Mouse (Mus musculus): ENCODE measurements around the gene Noxo1. TPM values are rescaled to one million over a fixed set of nuclear protein-coding genes. Genes with fewer than 3 reads are reported as not detected.
A peak's percentile ranks its signal among the peaks of the same experiment; 100 is the strongest.

Noxo1 gene
- polyA plus RNA-seq, 1 experiment from 2014 or later = 1.8 TPM

DNA sequence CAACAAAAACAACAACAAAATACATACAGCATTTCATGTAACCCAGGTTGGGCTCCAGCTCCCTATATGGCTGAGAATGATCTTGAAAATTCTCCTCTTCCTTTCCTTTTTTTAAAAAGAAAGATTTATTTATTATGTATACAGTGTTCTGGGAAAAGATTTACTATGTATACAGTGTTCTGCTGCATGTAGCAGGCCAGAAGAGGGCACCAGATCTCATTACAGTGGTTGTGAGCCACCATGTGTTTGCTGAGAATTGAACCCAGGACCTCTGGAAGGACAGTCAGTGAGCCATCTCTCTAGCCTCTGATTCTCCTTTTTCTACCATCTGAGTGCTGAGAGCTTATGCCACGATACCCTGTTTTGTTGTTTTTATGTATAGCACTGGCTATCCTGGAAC lies 38.5 kb downstream of the Noxo1 start:
- H3K9me3 ChIP-seq = no peaks in the 10 kb centered on the region
- ATAC-seq (ENCODE audit: insufficient number of reproducible peaks, low FRiP score, low TSS enrichment, low read depth) = no peak
- H3K27ac ChIP-seq = no peak overlapping the region
- no peak overlapping the region for H3K4me3 ChIP-seq
- H3K4me2 ChIP-seq = no peak overlapping the region
- H3K36me3 ChIP-seq = peaks cover 2% of the 10 kb centered on the region; the same call in 1 of the 2 replicates
- H3K27me3 ChIP-seq = no peaks in the 10 kb centered on the region
- WGBS = 86% methylated on average over 1 of the region's 1 CpGs
- H3K4me1 ChIP-seq = peaks cover 15% of the 10 kb centered on the region
- H3K9ac ChIP-seq = no peak overlapping the region

DNA sequence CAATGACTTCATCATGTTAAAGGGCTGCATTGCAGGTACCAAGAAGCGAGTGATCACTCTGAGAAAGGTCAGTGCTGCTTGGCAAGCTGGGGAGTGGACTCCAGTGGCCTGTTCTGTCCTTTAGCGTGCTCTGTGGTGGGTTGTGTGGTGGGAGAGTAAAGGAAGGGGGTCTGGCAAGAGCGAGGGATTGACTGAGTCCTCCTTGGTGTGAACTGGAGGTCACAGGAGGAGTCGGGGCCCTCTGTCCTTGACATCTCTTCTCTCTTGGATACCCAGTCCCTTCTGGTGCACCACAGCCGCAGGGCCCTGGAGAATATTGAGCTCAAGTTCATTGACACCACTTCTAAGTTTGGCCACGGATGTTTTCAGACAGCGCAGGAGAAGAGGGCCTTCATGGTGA lies 39.4 kb downstream of the Noxo1 start:
- Histone ChIP-seq H3K9me3 (no peaks in the 10 kb centered on the region), H3K9ac (no peak overlapping the region), H3K4me1 (peaks cover 15% of the 10 kb centered on the region), H3K36me3 (peaks cover 9% of the 10 kb centered on the region), H3K4me2 (no peak overlapping the region), H3K4me3 (no peak overlapping the region), H3K27me3 (no peaks in the 10 kb centered on the region), H3K27ac (no peak overlapping the region)
- WGBS = 89% methylated on average over 7 of the region's 7 CpGs
- no peak for ATAC-seq (ENCODE audit: insufficient number of reproducible peaks, low FRiP score, low TSS enrichment, low read depth)

DNA sequence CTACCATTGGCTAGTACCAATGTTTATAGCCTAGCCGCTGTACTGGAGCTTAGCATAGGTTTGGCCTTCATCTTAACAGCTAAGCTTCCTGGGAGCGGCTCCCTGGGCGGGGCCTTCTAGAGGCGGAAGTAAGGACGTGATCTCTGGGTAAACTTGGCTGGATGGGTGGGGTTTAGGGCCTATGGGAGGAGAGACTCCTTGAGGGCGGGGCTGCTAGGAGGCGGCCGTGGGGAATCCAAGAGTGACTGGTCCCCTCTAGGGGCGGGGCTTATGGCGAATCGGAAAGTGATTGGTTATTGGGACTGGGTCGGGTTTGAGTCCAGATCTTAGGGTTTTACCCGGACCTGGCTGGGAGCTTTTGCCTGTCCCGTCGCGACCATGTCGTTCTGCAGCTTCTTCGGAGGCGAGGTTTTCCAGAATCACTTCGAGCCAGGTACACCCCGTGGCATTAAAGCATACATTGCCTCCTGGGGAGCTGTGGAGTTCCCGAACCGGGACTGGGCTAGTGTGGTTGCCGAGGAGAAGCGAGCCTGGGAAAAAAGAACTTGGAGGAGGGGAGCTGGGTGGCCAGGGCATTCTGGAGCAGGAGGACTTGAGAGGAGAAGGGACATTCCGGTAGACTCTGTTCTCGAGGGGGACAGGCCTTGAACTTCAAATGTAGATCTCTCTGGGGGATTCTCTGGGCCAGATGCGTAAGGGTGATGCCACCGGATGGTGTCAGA lies 40.5 kb downstream of the Noxo1 start, which contains the start of gene Msrb1:
Gene Msrb1 (plus strand): TSS at position 313 of the 722 bp plus-strand sequence.
- H3K9me3 ChIP-seq = no peaks in the 10 kb centered on the region
- peak within 1 kb of the TSS; percentile 56 for H3K4me3 ChIP-seq
- peaks cover 17% of the 10 kb centered on the region for H3K36me3 ChIP-seq
- H3K27ac ChIP-seq = peak within 1 kb of the TSS; percentile 73
- peak within 1 kb of the TSS; percentile 50 for H3K9ac ChIP-seq
- no peaks in the 10 kb centered on the region for H3K27me3 ChIP-seq
- WGBS = 2% methylated on average over 29 of the region's 29 CpGs
- peak within 1 kb of the TSS; percentile 77 for H3K4me2 ChIP-seq
- peaks cover 15% of the 10 kb centered on the region for H3K4me1 ChIP-seq
- peak; percentile 95 for ATAC-seq (ENCODE audit: insufficient number of reproducible peaks, low FRiP score, low TSS enrichment, low read depth)

DNA sequence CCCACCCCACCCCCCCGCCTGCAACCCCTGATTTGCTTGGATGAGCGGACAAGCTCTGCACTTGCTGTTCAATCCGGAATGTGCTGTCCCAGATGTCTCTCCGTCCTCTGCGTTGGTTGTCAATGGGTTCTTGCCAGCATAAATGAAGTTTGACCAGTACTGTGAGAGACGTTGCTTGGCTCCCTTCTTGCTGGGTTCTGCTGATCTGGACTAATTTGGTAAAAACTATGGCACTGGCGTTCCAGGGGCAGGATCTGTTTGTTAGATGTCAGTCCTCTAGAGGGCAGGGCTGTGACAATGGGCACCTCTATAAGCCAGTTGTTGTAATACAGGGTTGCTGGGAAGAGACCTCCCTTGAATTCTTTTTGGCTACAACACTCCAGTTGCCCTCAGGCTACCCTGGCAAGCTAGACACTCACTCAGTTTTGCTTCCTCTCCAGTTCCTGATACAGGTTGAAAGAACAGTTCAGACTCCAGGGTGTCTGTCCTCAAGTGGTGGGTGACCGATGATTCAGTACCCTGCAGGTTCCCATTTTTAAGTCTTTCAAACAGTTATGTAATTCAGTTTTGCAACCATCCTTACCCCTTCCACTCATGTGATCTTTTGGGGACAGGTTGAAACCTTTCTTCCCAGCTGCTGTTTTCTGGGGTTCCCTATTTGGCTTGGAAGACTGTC lies 41.2 kb downstream of the Noxo1 start:
- H3K4me1 ChIP-seq = peaks cover 15% of the 10 kb centered on the region
- H3K9ac ChIP-seq = peak overlapping the region; percentile 50
- H3K27ac ChIP-seq = no peak overlapping the region
- ATAC-seq (ENCODE audit: insufficient number of reproducible peaks, low FRiP score, low TSS enrichment, low read depth) = no peak
- H3K9me3 ChIP-seq = no peaks in the 10 kb centered on the region
- 25% methylated on average over 8 of the region's 8 CpGs for WGBS
- H3K4me3 ChIP-seq = peak overlapping the region; percentile 56
- H3K4me2 ChIP-seq = peak overlapping the region; percentile 77
- H3K36me3 ChIP-seq = peaks cover 23% of the 10 kb centered on the region
- H3K27me3 ChIP-seq = no peaks in the 10 kb centered on the region

DNA sequence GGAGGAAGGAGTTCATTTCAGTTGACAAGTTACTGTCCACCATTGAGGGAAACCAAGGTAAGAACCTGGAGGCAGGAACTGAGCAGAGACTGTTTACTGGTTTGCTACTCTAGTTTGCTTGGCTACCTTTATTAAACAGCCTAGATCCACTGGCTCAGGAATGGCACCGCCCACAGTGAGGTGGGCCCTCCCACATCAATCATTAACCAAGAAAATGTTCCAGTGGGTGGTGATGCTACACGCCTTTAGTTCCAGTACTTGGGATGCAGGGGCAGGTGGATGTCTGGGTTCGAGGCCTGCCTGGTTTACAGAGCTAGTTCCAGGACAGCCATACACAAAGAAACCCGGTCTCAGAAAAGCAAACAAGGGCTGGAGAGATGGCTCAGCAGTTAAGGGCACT lies 42.2 kb downstream of the Noxo1 start:
- Histone ChIP-seq H3K27me3 (no peaks in the 10 kb centered on the region), H3K36me3 (peaks cover 29% of the 10 kb centered on the region), H3K27ac (no peak overlapping the region), H3K9me3 (no peaks in the 10 kb centered on the region), H3K4me3 (no peak overlapping the region), H3K4me2 (no peak overlapping the region), H3K4me1 (peaks cover 15% of the 10 kb centered on the region), H3K9ac (no peak overlapping the region)
- WGBS = 83% methylated on average over 4 of the region's 4 CpGs
- no peak for ATAC-seq (ENCODE audit: insufficient number of reproducible peaks, low FRiP score, low TSS enrichment, low read depth)

DNA sequence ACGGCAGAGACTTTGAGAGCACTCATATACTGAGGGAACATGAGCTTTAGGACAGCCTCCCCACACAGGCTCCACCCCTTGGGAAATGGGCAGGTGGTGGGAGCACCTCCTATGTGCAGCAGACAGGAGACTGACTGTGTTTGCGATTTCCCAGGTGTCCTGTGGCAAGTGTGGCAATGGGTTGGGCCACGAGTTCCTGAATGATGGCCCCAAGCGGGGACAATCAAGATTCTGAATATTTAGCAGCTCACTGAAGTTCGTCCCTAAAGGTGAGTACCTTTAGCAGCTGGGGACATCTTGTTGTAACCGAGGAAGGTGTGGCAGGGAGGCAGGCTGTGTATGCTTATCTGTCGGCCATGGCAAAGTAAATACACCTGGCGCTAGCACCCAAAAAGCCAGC lies 43.9 kb downstream of the Noxo1 start:
- Histone ChIP-seq H3K36me3 (peaks cover 29% of the 10 kb centered on the region), H3K9me3 (no peaks in the 10 kb centered on the region), H3K9ac (no peak overlapping the region), H3K4me2 (no peak overlapping the region), H3K4me1 (peaks cover 15% of the 10 kb centered on the region), H3K4me3 (no peak overlapping the region), H3K27ac (no peak overlapping the region), H3K27me3 (no peaks in the 10 kb centered on the region)
- no peak for ATAC-seq (ENCODE audit: insufficient number of reproducible peaks, low FRiP score, low TSS enrichment, low read depth)
- WGBS = 84% methylated on average over 8 of the region's 8 CpGs

DNA sequence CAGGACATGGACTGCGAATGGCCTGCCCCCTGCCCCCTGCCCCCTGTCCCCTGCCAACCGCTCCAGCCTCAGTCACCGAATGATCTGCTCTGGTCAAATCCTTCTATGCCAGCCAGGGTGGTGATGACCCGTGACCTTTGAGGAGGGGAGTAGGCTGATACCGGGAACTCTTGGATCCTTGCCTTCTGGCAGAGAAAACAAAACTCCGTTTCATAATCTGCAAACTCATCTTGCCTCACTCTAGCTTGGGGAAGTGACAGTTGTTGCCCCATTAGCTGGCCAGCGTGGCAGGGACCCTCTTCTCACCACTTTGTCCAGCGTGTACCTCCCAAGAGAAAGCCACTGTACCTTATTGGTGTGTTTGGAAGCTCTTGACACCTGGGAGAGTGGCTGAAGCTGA lies 46.3 kb downstream of the Noxo1 start:
- no peaks in the 10 kb centered on the region for H3K9me3 ChIP-seq
- no peak overlapping the region for H3K9ac ChIP-seq
- H3K27ac ChIP-seq = no peak overlapping the region
- ATAC-seq (ENCODE audit: insufficient number of reproducible peaks, low FRiP score, low TSS enrichment, low read depth) = no peak
- H3K4me2 ChIP-seq = no peak overlapping the region
- peaks cover 29% of the 10 kb centered on the region for H3K36me3 ChIP-seq
- no peaks in the 10 kb centered on the region for H3K27me3 ChIP-seq
- WGBS = 86% methylated on average over 8 of the region's 8 CpGs
- H3K4me1 ChIP-seq = peaks cover 12% of the 10 kb centered on the region
- no peak overlapping the region for H3K4me3 ChIP-seq

DNA sequence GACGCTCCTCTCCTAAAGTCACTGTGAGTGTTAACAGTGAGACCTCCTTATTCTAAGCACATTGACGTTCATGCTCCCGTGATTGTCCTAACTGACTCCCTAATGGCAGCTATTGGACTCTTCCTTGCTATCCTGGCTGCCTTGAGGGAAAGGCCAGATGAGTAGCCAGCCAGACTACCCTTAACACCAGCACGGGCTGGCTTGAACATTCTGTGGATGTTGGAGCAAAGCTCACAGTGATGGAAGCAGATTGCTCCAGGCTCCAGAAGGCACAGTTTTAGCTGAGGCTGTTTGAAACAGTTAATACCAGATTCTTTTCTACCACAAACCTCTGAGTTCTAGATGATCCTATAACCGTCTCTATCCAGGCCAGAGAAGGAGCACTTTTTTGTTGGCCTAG lies 47.9 kb downstream of the Noxo1 start:
- no peak overlapping the region for H3K4me3 ChIP-seq
- H3K27me3 ChIP-seq = no peaks in the 10 kb centered on the region
- H3K36me3 ChIP-seq = peaks cover 29% of the 10 kb centered on the region
- ATAC-seq (ENCODE audit: insufficient number of reproducible peaks, low FRiP score, low TSS enrichment, low read depth) = no peak
- H3K4me1 ChIP-seq = peaks cover 10% of the 10 kb centered on the region
- H3K27ac ChIP-seq = no peak overlapping the region
- no peak overlapping the region for H3K4me2 ChIP-seq
- 72% methylated on average over 5 of the region's 5 CpGs for WGBS
- H3K9me3 ChIP-seq = no peaks in the 10 kb centered on the region
- no peak overlapping the region for H3K9ac ChIP-seq

DNA sequence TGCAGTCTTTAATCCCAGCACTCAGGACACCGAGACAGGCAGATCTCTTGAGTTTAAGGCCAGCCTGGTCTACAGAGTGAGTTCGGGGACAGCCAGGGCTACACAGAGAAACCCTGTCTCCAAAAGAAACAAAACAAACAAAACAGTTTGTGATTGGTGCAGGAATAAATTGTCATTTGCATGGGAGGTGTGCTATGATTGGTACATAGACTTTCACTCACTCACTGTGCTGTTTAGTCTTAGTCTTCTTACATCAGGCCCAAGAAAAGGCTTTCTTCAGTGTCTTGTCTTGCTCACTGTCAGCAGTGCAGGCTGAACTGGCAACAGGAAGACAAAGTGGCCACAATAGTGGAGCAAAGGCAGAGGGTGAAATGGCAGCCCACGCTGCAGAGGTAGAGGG lies 48.3 kb downstream of the Noxo1 start:
- H3K4me1 ChIP-seq = peaks cover 10% of the 10 kb centered on the region
- no peak overlapping the region for H3K9ac ChIP-seq
- 72% methylated on average over 3 of the region's 3 CpGs for WGBS
- peaks cover 29% of the 10 kb centered on the region for H3K36me3 ChIP-seq
- H3K4me2 ChIP-seq = no peak overlapping the region
- no peaks in the 10 kb centered on the region for H3K9me3 ChIP-seq
- ATAC-seq (ENCODE audit: insufficient number of reproducible peaks, low FRiP score, low TSS enrichment, low read depth) = no peak
- H3K4me3 ChIP-seq = no peak overlapping the region
- H3K27ac ChIP-seq = no peak overlapping the region
- no peaks in the 10 kb centered on the region for H3K27me3 ChIP-seq

DNA sequence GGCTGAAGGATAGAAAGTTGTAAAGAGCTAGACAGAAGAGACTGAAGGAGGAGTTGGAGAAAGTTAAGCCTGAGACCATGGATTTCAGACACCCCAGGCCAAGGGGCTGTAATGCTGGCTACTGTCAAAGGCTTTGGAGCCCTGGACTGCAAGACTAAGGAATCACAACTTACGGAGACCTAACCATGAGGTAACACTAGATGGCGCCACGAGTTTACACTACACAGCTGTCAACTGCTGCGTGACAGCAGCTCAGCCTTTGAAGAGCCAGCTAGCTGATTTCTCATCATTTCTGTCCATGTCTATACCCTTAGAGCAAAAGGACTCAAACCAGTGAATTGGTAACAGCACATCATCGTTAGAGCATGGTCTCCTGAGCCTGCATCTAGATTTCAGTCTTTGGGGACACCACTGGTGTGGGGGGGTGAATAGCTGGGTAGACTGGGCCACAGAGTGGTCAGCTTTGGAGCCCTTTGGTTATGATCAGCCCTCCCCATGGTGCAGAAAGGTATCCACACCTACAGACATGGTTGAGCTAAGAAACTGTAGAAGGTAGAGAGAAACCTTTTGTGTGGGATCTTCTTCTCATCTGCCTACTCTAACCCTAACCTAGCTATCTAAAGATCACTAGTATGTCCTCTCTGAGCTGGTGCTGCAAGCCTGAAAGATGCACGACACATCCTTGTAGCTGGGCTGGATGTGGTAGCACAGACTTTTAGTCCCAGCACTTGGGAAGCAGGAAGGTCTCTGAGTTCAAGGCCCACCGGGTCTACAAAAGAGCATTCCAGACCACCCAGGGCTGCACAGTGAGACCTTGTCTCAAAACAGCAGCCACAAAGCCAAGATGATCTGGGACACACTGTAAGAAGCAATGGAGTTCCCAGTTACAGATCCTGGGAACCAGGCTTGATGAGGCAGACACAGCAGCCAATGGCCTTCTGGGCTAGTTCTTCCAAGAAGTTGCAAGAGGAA lies 49.8 kb downstream of the Noxo1 start:
- Histone ChIP-seq H3K4me1 (peaks cover 10% of the 10 kb centered on the region), H3K4me3 (no peak overlapping the region), H3K27me3 (peaks cover 11% of the 10 kb centered on the region), H3K9ac (no peak overlapping the region), H3K9me3 (no peaks in the 10 kb centered on the region), H3K36me3 (peaks cover 18% of the 10 kb centered on the region; the same call in 1 of the 2 replicates), H3K27ac (no peak overlapping the region), H3K4me2 (no peak overlapping the region)
- peak; percentile 31 for ATAC-seq (ENCODE audit: insufficient number of reproducible peaks, low FRiP score, low TSS enrichment, low read depth)
- WGBS = 19% methylated on average over 7 of the region's 7 CpGs

DNA sequence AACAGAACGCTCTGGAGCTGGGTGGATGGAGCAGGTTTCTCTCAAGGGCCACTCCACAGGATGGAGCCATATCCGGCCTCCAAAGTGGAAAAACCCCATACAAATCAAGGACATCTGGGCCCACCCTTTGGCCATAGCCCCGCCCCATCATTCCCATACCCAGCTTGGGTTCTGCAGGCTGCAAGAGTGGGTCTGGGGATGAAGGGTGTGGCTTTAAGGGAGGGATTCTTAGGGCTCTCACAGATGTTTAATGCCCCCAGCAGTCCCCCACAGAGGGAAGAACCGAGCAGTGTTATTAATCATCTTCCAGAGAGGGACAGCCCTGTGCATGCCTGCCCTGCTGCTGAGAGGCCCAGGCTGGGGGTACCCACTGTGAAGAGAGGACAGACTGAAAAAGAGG lies 51.0 kb downstream of the Noxo1 start:
- ATAC-seq (ENCODE audit: insufficient number of reproducible peaks, low FRiP score, low TSS enrichment, low read depth) = no peak
- peaks cover 10% of the 10 kb centered on the region; the same call in 1 of the 2 replicates for H3K36me3 ChIP-seq
- H3K9me3 ChIP-seq = no peaks in the 10 kb centered on the region
- 43% methylated on average over 4 of the region's 4 CpGs for WGBS
- peaks cover 22% of the 10 kb centered on the region for H3K27me3 ChIP-seq
- no peak overlapping the region for H3K4me2 ChIP-seq
- no peak overlapping the region for H3K27ac ChIP-seq
- no peak overlapping the region for H3K9ac ChIP-seq
- peaks cover 10% of the 10 kb centered on the region for H3K4me1 ChIP-seq
- no peak overlapping the region for H3K4me3 ChIP-seq
